1 mouse cellular context compared by ENCODE assay signal in the genomic region with DNA sequence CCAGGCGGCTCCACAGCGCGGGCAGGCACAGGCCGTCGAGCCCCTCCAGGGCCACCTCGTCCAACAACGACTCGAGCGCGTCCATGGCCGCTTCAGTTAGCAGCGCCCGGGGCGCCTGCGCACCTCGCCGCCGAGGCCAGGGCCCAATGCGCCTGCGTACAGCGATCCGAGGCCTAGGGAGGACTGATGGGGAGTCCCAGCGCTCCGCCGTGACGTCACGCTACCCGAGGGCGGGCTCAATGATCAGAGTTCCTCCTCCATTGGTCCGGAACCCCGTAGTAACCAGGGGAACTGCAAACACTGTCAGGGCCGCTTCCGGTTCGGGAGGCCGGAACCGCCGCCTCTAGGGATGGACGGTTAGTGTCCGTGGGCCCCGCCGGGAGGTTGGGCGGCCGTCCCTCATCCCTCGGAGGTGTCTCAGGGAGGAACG.
TF ChIP-seq lines count a peak whose summit lies in the region.

Gene Gtf3c1 (minus strand): TSS at position 188 of the 430 bp plus-strand sequence.
Gene D430042O09Rik (plus strand): TSS at position 296 of the 430 bp plus-strand sequence.

TF ChIP-seq in MEL, 35 proteins besides CTCF, POLR2A, EP300 and RAD21 (continued from another document):
- no peak for TF ChIP-seq BHLHE40 (IDR thresholded peaks at IDR 0.05; ENCODE audit: borderline replicate concordance, low read depth, low read length)
- peak; percentile 40; the same call in 1 of the 2 replicates for TF ChIP-seq TCF12 (IDR thresholded peaks at IDR 0.05; ENCODE audit: low read depth, low read length)
- peak; percentile 95 for TF ChIP-seq NELFE (IDR thresholded peaks at IDR 0.05; ENCODE audit: low read depth, low read length)
- TF ChIP-seq KAT2A (conservative IDR thresholded peaks at IDR 0.05; ENCODE audit: low read depth, low read length): no peak; the same call in 1 of the 2 replicates
- no peak for TF ChIP-seq MEF2A (IDR thresholded peaks at IDR 0.05; ENCODE audit: extremely low read depth, insufficient replicate concordance, low read depth, low read length, poor library complexity, severe bottlenecking)
- 0 out of 2 replicates have a peak, but pooled peaks have one; percentile 22 for TF ChIP-seq MYB (IDR thresholded peaks at IDR 0.05; ENCODE audit: low read depth, low read length)
- no peak for TF ChIP-seq ZNF384 (IDR thresholded peaks at IDR 0.05; ENCODE audit: low read depth, low read length)
- no peak for TF ChIP-seq ZKSCAN1 (IDR thresholded peaks at IDR 0.05; ENCODE audit: low read depth, low read length)
- no peak for TF ChIP-seq MAZ (IDR thresholded peaks at IDR 0.05; ENCODE audit: low read depth, low read length)
- TF ChIP-seq GABPA (IDR thresholded peaks at IDR 0.05; ENCODE audit: low read depth, low read length): no peak
- TF ChIP-seq MAFK (IDR thresholded peaks at IDR 0.05; ENCODE audit: borderline replicate concordance, low read depth, low read length): no peak
- no peak for TF ChIP-seq ZC3H11A (IDR thresholded peaks at IDR 0.05; ENCODE audit: low read depth, low read length)
- no peak for TF ChIP-seq TBP (IDR thresholded peaks at IDR 0.05; ENCODE audit: low read depth, low read length)
- TF ChIP-seq UBTF (IDR thresholded peaks at IDR 0.05; ENCODE audit: borderline replicate concordance, insufficient read depth, low read depth, low read length): no peak
- TF ChIP-seq MXI1 (IDR thresholded peaks at IDR 0.05; ENCODE audit: low read depth, low read length): peak; percentile 64
- TF ChIP-seq GATA1 (IDR thresholded peaks at IDR 0.05; ENCODE audit: low read depth, low read length): no peak
- no peak for TF ChIP-seq RCOR1 (IDR thresholded peaks at IDR 0.05; ENCODE audit: low read depth, low read length)
TF ChIP-seq in MEL: peak in this region for 12.
